Mouse (Mus musculus): ENCODE measurements around the gene Metrnl.

GRCm38 (mm10) chr11:121680750-121681149 lies 20.6 kb upstream of the Metrnl start:
- no peak for TF ChIP-seq EP300 (IDR thresholded peaks at IDR 0.05)
- TF ChIP-seq CTCF (IDR thresholded peaks at IDR 0.05): peak; percentile 73
